22 mouse cellular contexts compared by ENCODE assay signal in genomic region chr4:132367480-132368201, GRCm38 (mm10). TPM values are rescaled to one million over a fixed set of nuclear protein-coding genes. Genes with fewer than 3 reads are reported as not detected.
DNase-seq lines count a peak whose midpoint lies in the region; ATAC-seq and TF ChIP-seq lines count a peak whose summit lies in the region.
"Had no signal": no experiment of that assay in that cellular context is flagged by ENCODE, and none has a peak within 500 bp of the region (broad histone marks: within the 10 kb centered on the region; RNA-seq: fewer than 3 reads in every experiment).

No protein-coding gene starts in this region.

- intact Hi-C loops in gastrocnemius, adult 2 months (cut with DNase I), result loop anchor here (5.0 kb wide), 1 partner anchor 40 kb away; no protein-coding TSS in a partner anchor

- no peaks in the 10 kb centered on the region for H3K4me1 ChIP-seq in midbrain, embryonic 11.5 days (ENCODE audit: control insufficient read depth, insufficient read depth, low read length)
- H3K4me1 ChIP-seq in midbrain, embryonic 14.5 days (ENCODE audit: control insufficient read depth, insufficient read depth, low read length), result no peaks in the 10 kb centered on the region
- H3K4me1 ChIP-seq: forebrain, embryonic 10.5 days; forebrain, embryonic 15.5 days; heart, embryonic 15.5 days; hindbrain, embryonic 15.5 days had no signal

- peaks cover 21% of the 10 kb centered on the region for H3K36me3 ChIP-seq in midbrain, embryonic 11.5 days (ENCODE audit: control insufficient read depth, insufficient read depth, low read length)
- peaks cover 76% of the 10 kb centered on the region for H3K36me3 ChIP-seq in midbrain, embryonic 14.5 days (ENCODE audit: control insufficient read depth, insufficient read depth, low read length)

- no peaks in the 10 kb centered on the region for H3K9me3 ChIP-seq in midbrain, embryonic 11.5 days (ENCODE audit: control insufficient read depth, low read length)
- H3K9me3 ChIP-seq in midbrain, embryonic 14.5 days (ENCODE audit: control insufficient read depth, low read length), result no peaks in the 10 kb centered on the region
- H3K9me3 ChIP-seq: forebrain, embryonic 10.5 days; forebrain, embryonic 15.5 days; heart, embryonic 15.5 days; hindbrain, embryonic 15.5 days had no signal

- no peak for TF ChIP-seq CTCF in gastrocnemius, adult 2 months (IDR thresholded peaks at IDR 0.05)

- H3K9ac ChIP-seq in midbrain, embryonic 11.5 days (ENCODE audit: low read length), result no peak overlapping the region
- no peak overlapping the region for H3K9ac ChIP-seq in midbrain, embryonic 14.5 days (replicated peaks; ENCODE audit: low read length)
- H3K9ac ChIP-seq: forebrain, embryonic 15.5 days; heart, embryonic 15.5 days; hindbrain, embryonic 15.5 days had no signal

- DNase-seq in gastrocnemius, adult 2 months, result peak; percentile 58
- DNase-seq in gastrocnemius, adult 8-10 months (ENCODE audit: low spot score in 2 of 2), result no peak
- peak; percentile 30 for DNase-seq in kidney, adult 9 months
- no peak for DNase-seq in kidney, adult 18-20 months
- DNase-seq in midbrain, embryonic 11.5 days (ENCODE audit: low spot score, missing footprints), result peak; percentile 77
- no peak for DNase-seq in midbrain, embryonic 14.5 days
- peak; percentile 21 for DNase-seq in kidney, postnatal 14 days
- no peak for DNase-seq in lung, postnatal 36 days
- DNase-seq: adrenal gland, adult 2 months; adrenal gland, postnatal 25 days; cerebellum, adult 18-20 months; cerebellum, adult 9-11 months; cerebellum, postnatal 36 days; gastrocnemius, postnatal 36 days; heart, adult 18-20 months had no signal

- no peak overlapping the region for H3K4me3 ChIP-seq in gastrocnemius, adult 2 months
- H3K4me3 ChIP-seq in midbrain, embryonic 11.5 days (ENCODE audit: low read depth, low read length), result no peak overlapping the region
- H3K4me3 ChIP-seq in midbrain, embryonic 14.5 days (replicated peaks; ENCODE audit: low read depth, low read length), result no peak overlapping the region
- H3K4me3 ChIP-seq: erythroblast, embryonic 14.5 days; forebrain, embryonic 10.5 days; forebrain, embryonic 15.5 days; heart, embryonic 15.5 days; hindbrain, embryonic 15.5 days had no signal

- H3K4me2 ChIP-seq in midbrain, embryonic 11.5 days, result no peak overlapping the region
- no peak overlapping the region for H3K4me2 ChIP-seq in midbrain, embryonic 14.5 days (ENCODE audit: low read length)
- H3K4me2 ChIP-seq: forebrain, embryonic 15.5 days; heart, embryonic 11.5 days; heart, embryonic 15.5 days; hindbrain, embryonic 15.5 days had no signal

- WGBS in midbrain, embryonic 11.5 days, result 92% methylated on average over 18 of the region's 18 CpGs
- 92% methylated on average over 18 of the region's 18 CpGs for WGBS in midbrain, embryonic 14.5 days

- H3K27ac ChIP-seq in gastrocnemius, adult 2 months, result peak overlapping the region; percentile 61
- no peak overlapping the region for H3K27ac ChIP-seq in midbrain, embryonic 11.5 days (ENCODE audit: low read depth, low read length)
- H3K27ac ChIP-seq in midbrain, embryonic 14.5 days (replicated peaks; ENCODE audit: low read depth, low read length), result no peak overlapping the region
- H3K27ac ChIP-seq: forebrain, embryonic 10.5 days; forebrain, embryonic 15.5 days; heart, embryonic 15.5 days; hindbrain, embryonic 15.5 days had no signal

- H3K27me3 ChIP-seq in midbrain, embryonic 11.5 days (ENCODE audit: control insufficient read depth, insufficient read depth, low read length), result no peaks in the 10 kb centered on the region
- H3K27me3 ChIP-seq in midbrain, embryonic 14.5 days (ENCODE audit: control insufficient read depth, insufficient read depth, low read length), result no peaks in the 10 kb centered on the region
- H3K27me3 ChIP-seq: CH12.LX; forebrain, embryonic 15.5 days; heart, embryonic 15.5 days; hindbrain, embryonic 15.5 days had no signal

- ATAC-seq in midbrain, embryonic 11.5 days (ENCODE audit: low FRiP score), result no peak
- no peak for ATAC-seq in midbrain, embryonic 14.5 days (ENCODE audit: low FRiP score, low TSS enrichment)
- ATAC-seq: forebrain, embryonic 15.5 days had no signal

RNA-seq across cellular contexts. Expression of gene Rcc1, which starts 14.2 kb away (rescaled TPM):
- 1 to 10 TPM; 7.7 to 7.8 TPM for total RNA-seq in gastrocnemius, adult 2 months (2021)
- total RNA-seq in gastrocnemius, adult 8-10 months (2022), result 1 to 10 TPM; 4.8 to 8.4 (median 8.1) TPM
- polyA plus RNA-seq in midbrain, embryonic 11.5 days (2014; fragmentation: Nextera tagmentation; extraction: Ambion mirVana), result 62.1 and 70.3 TPM in 2 replicates
- polyA plus RNA-seq in midbrain, embryonic 14.5 days (2014; fragmentation: Nextera tagmentation; extraction: Ambion mirVana), result 26.4 and 28.6 TPM in 2 replicates

RNA-seq across cellular contexts. Expression of gene Trnau1ap, which starts 38.3 kb away (rescaled TPM):
- 10 to 100 TPM; 10.4 to 11.7 TPM for total RNA-seq in gastrocnemius, adult 2 months (2021)
- 10 to 100 TPM in 3 of 4 experiments, 1 to 10 TPM in 1; 9.4 to 13.4 (median 11.1) TPM for total RNA-seq in gastrocnemius, adult 8-10 months (2022)
- 78.0 and 83.3 TPM in 2 replicates for polyA plus RNA-seq in midbrain, embryonic 11.5 days (2014; fragmentation: Nextera tagmentation; extraction: Ambion mirVana)
- polyA plus RNA-seq in midbrain, embryonic 14.5 days (2014; fragmentation: Nextera tagmentation; extraction: Ambion mirVana), result 82.2 and 84.0 TPM in 2 replicates

RNA-seq across cellular contexts. Expression of gene Phactr4, which starts 54.6 kb away (rescaled TPM):
- total RNA-seq in gastrocnemius, adult 2 months (2021), result 10 to 100 TPM; 14.6 to 15.6 TPM
- 10 to 100 TPM; 10.2 to 13.1 (median 10.9) TPM for total RNA-seq in gastrocnemius, adult 8-10 months (2022)
- polyA plus RNA-seq in midbrain, embryonic 11.5 days (2014; fragmentation: Nextera tagmentation; extraction: Ambion mirVana), result 22.2 and 22.4 TPM in 2 replicates
- 7.4 and 11.1 TPM in 2 replicates for polyA plus RNA-seq in midbrain, embryonic 14.5 days (2014; fragmentation: Nextera tagmentation; extraction: Ambion mirVana)

Comparison
In these comparisons a context has a peak if more than half of its experiments do, and no peak if none do; other contexts are left out.
1. DNase-seq: peak in gastrocnemius, adult 2 months (single experiment), kidney, adult 9 months (single experiment), midbrain, embryonic 11.5 days (single experiment) and kidney, postnatal 14 days (single experiment); none in gastrocnemius, adult 8-10 months (0 of 2), kidney, adult 18-20 months (single experiment), midbrain, embryonic 14.5 days (single experiment) and lung, postnatal 36 days (single experiment).